Mouse (Mus musculus) E14TG2a.4 (cell line): ENCODE measurements around the gene Ciart.
A peak's percentile ranks its signal among the peaks of the same experiment; 100 is the strongest.

ENCODE experiments used
- CTCF ChIP-seq: conservative IDR thresholded peaks from 2 replicates; pipeline ENCODE4 v1.5.1; 2014; ENCODE audit warnings: low read length
- NANOG ChIP-seq: IDR thresholded peaks from 2 replicates; pipeline ENCODE4 v1.6.1; 2014; ENCODE audit warnings: borderline replicate concordance, low read length, mixed read lengths
- POU5F1 ChIP-seq: IDR thresholded peaks from 2 replicates; pipeline ENCODE4 v1.6.1; 2014; ENCODE audit warnings: low read length, borderline replicate concordance

DNA sequence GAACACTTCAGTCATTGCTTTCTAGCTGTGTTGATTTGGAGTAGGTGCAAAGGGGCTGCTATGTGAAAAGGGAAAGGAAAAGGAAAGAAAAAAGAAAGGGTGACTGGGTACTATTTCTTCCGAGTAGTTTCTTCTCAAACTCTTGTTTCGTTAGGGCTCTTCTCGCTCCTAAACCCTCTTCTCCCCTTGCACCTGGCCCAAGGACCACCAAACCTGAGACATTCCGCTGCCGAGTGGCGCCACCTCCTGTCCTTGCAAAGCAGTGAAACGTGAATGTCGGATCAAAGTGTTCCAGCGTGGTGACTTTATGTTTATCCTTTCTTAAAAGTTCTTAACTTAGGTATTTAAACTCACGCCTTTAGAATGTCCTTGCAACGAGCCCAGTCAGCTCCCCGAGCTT is 24.8 kb upstream of the Ciart start:
- TF ChIP-seq CTCF (peak; percentile 61), NANOG (no peak), POU5F1 (no peak)
